Comparison of ENCODE assay signal across 15 mouse cellular contexts in genomic region chr17:45530346-45530782, GRCm38 (mm10). TPM values are rescaled to one million over a fixed set of nuclear protein-coding genes. Genes with fewer than 3 reads are reported as not detected.
DNase-seq lines count a peak whose midpoint lies in the region; ATAC-seq and TF ChIP-seq lines count a peak whose summit lies in the region.
"Had no signal": no experiment of that assay in that cellular context is flagged by ENCODE, and none has a peak within 500 bp of the region (broad histone marks: within the 10 kb centered on the region; RNA-seq: fewer than 3 reads in every experiment).

No protein-coding gene starts in this region.

- peak; percentile 29 for TF ChIP-seq CTCF in forebrain, postnatal 0 days (IDR thresholded peaks at IDR 0.05; ENCODE audit: low read depth)

- H3K9ac ChIP-seq in forebrain, postnatal 0 days: no peak overlapping the region

- peak; percentile 88 for ATAC-seq in forebrain, postnatal 0 days
- ATAC-seq in monocyte, adult 5-6 weeks (replicated peaks; ENCODE audit: insufficient number of reproducible peaks, low FRiP score, low TSS enrichment, poor library complexity, severe bottlenecking): no peak

- H3K4me2 ChIP-seq in forebrain, postnatal 0 days (ENCODE audit: low read depth): no peak overlapping the region
- H3K4me2 ChIP-seq: liver, embryonic 11.5 days had no signal

- no peaks in the 10 kb centered on the region for H3K36me3 ChIP-seq in forebrain, postnatal 0 days (ENCODE audit: insufficient read depth)

- H3K27me3 ChIP-seq in forebrain, postnatal 0 days (ENCODE audit: insufficient read depth, low read length): no peaks in the 10 kb centered on the region

- DNase-seq in left cerebral cortex, adult 18-20 months (ENCODE audit: low spot score in 2 of 2): peak; percentile 79 to 84
- DNase-seq in left cerebral cortex, adult 11 months (ENCODE audit: low spot score): no peak
- peak; percentile 89 for DNase-seq in cerebellum, adult 11 months
- DNase-seq in forebrain, postnatal 0 days: peak; percentile 74
- peak; percentile 77 to 78 for DNase-seq in right cerebral cortex, postnatal 10 days (ENCODE audit: low spot score in 2 of 2)
- DNase-seq in spleen, adult 12 weeks (ENCODE audit: low spot score): no peak
- no peak for DNase-seq in adrenal gland, postnatal 10 days
- DNase-seq: adrenal gland, adult 2 months; lung, postnatal 36 days had no signal

- H3K9me3 ChIP-seq in forebrain, postnatal 0 days (ENCODE audit: low read length): no peaks in the 10 kb centered on the region

- peak overlapping the region; percentile 50 for H3K27ac ChIP-seq in forebrain, postnatal 0 days (ENCODE audit: low read depth, low read length)
- H3K27ac ChIP-seq: kidney, postnatal 0 days had no signal

- no peak overlapping the region for H3K4me3 ChIP-seq in forebrain, postnatal 0 days (ENCODE audit: low read depth, low read length)

- peaks cover 3% of the 10 kb centered on the region; the same call in 1 of the 2 replicates for H3K4me1 ChIP-seq in forebrain, postnatal 0 days (ENCODE audit: insufficient read depth)

- WGBS in forebrain, postnatal 0 days: 35% methylated on average over 13 of the region's 13 CpGs

RNA-seq across cellular contexts. Expression of gene Tcte1, which starts 7.1 kb away (rescaled TPM):
- 1 to 10 TPM in 1 of 2 experiments, under 1 TPM in 1; 0.94 to 1.4 TPM for total RNA-seq in left cerebral cortex, adult 18-20 months (2021)
- total RNA-seq in forebrain, postnatal 0 days (2014; rRNA removed): 1.0 and 1.4 TPM in 2 replicates
- 4.7 and 5.7 TPM in 2 replicates for polyA plus RNA-seq in forebrain, postnatal 0 days (2015; fragmentation: Nextera tagmentation; extraction: Ambion mirVana)
- not detected in 3 replicates for total RNA-seq in monocyte, adult 5-6 weeks (2017)
- not detected for total RNA-seq in adrenal gland, postnatal 10 days (2021)
- total RNA-seq: adrenal gland, adult 2 months; gastrocnemius, adult 18-20 months had no signal
- polyA plus RNA-seq: adrenal gland, adult 2 months; heart, postnatal 0 days; urinary bladder, adult 2 months had no signal

RNA-seq across cellular contexts. Expression of gene Tmem151b, which starts 19.1 kb away (rescaled TPM):
- 100 to 1,000 TPM; 129 to 136 TPM for total RNA-seq in left cerebral cortex, adult 18-20 months (2021)
- total RNA-seq in forebrain, postnatal 0 days (2014; rRNA removed): 79.2 and 79.6 TPM in 2 replicates
- 32.2 and 33.7 TPM in 2 replicates for polyA plus RNA-seq in forebrain, postnatal 0 days (2015; fragmentation: Nextera tagmentation; extraction: Ambion mirVana)
- total RNA-seq in monocyte, adult 5-6 weeks (2017): 0.10 to 0.32 TPM in 2 of 3 replicates, not detected in the other
- total RNA-seq in adrenal gland, postnatal 10 days (2021): 1 to 10 TPM; 1.2 to 3.1 TPM
- total RNA-seq: gastrocnemius, adult 18-20 months had no signal

RNA-seq across cellular contexts. Expression of gene Aars2, which starts 23.7 kb away (rescaled TPM):
- total RNA-seq in left cerebral cortex, adult 18-20 months (2021): 10 to 100 TPM; 24.1 to 25.6 TPM
- 19.2 and 20.8 TPM in 2 replicates for total RNA-seq in forebrain, postnatal 0 days (2014; rRNA removed)
- polyA plus RNA-seq in forebrain, postnatal 0 days (2015; fragmentation: Nextera tagmentation; extraction: Ambion mirVana): 10.9 and 12.0 TPM in 2 replicates
- 3.1 to 5.3 TPM (median 4.3 TPM) in 3 replicates for total RNA-seq in monocyte, adult 5-6 weeks (2017)
- total RNA-seq in adrenal gland, postnatal 10 days (2021): 10 to 100 TPM; 17.6 to 22.6 TPM

RNA-seq across cellular contexts. Expression of gene Nfkbie, which starts 25.1 kb away (rescaled TPM):
- total RNA-seq in left cerebral cortex, adult 18-20 months (2021): 1 to 10 TPM; 1.8 to 2.8 TPM
- total RNA-seq in forebrain, postnatal 0 days (2014; rRNA removed): 2.8 and 3.1 TPM in 2 replicates
- 2.2 and 2.7 TPM in 2 replicates for polyA plus RNA-seq in forebrain, postnatal 0 days (2015; fragmentation: Nextera tagmentation; extraction: Ambion mirVana)
- 55.6 to 60.0 TPM (median 55.9 TPM) in 3 replicates for total RNA-seq in monocyte, adult 5-6 weeks (2017)
- 1 to 10 TPM; 4.4 to 6.2 TPM for total RNA-seq in adrenal gland, postnatal 10 days (2021)

RNA-seq across cellular contexts. Expression of gene Slc35b2, which starts 33.3 kb away (rescaled TPM):
- 10 to 100 TPM; 26.0 to 30.0 TPM for total RNA-seq in left cerebral cortex, adult 18-20 months (2021)
- 80.9 and 87.0 TPM in 2 replicates for total RNA-seq in forebrain, postnatal 0 days (2014; rRNA removed)
- polyA plus RNA-seq in forebrain, postnatal 0 days (2015; fragmentation: Nextera tagmentation; extraction: Ambion mirVana): 83.8 and 89.6 TPM in 2 replicates
- total RNA-seq in monocyte, adult 5-6 weeks (2017): 26.7 to 47.1 TPM (median 39.0 TPM) in 3 replicates
- 10 to 100 TPM; 65.9 TPM for total RNA-seq in adrenal gland, postnatal 10 days (2021)

Comparison
In these comparisons a context has a peak if more than half of its experiments do, and no peak if none do; other contexts are left out.
1. DNase-seq: peak in left cerebral cortex, adult 18-20 months (2 of 2), cerebellum, adult 11 months (single experiment), forebrain, postnatal 0 days (single experiment) and right cerebral cortex, postnatal 10 days (2 of 2); none in left cerebral cortex, adult 11 months (single experiment), spleen, adult 12 weeks (single experiment) and adrenal gland, postnatal 10 days (single experiment).
2. RNA of gene Tmem151b, which starts 19.1 kb away (total RNA-seq): 129 to 136 TPM in left cerebral cortex, adult 18-20 months and 79.2 to 79.6 TPM in forebrain, postnatal 0 days; 1.2 to 3.1 TPM in adrenal gland, postnatal 10 days and 0.10 to 0.32 TPM in monocyte, adult 5-6 weeks; every median in the first group is over 10 times any median in the second.